Mouse (Mus musculus) embryonic facial prominence, embryonic 12.5 days (tissue): ENCODE results near the gene Ism2. TPM values are rescaled to one million over a fixed set of nuclear protein-coding genes. Genes with fewer than 3 reads are reported as not detected.

Source experiments
- ATAC-seq: fragments of 200-750 bp; cut with Nextera tagmentation; 2 replicates; pipeline ENCODE4 v1.8.0; 2017; ENCODE audit not compliant: insufficient number of reproducible peaks, insufficient read depth, low FRiP score, low TSS enrichment
- H3K27ac ChIP-seq: fragments of 300-500 bp; sonication (generic); 2 replicates; pipeline ENCODE4 v1.5.1; 2016; ENCODE audit warnings: mild to moderate bottlenecking
- H3K27me3 ChIP-seq: fragments of 300-500 bp; sonication (generic); 2 replicates; pipeline ENCODE4 v1.6.1; 2016; ENCODE audit warnings: mild to moderate bottlenecking, moderate library complexity
- H3K36me3 ChIP-seq: fragments of 300-500 bp; sonication (generic); 2 replicates; pipeline ENCODE4 v1.6.1; 2016; ENCODE audit warnings: mild to moderate bottlenecking
- H3K4me1 ChIP-seq: fragments of 300-500 bp; sonication (generic); 2 replicates; pipeline ENCODE4 v1.6.1; 2016
- H3K4me2 ChIP-seq: fragments of 300-500 bp; sonication (generic); replicated peaks from 2 replicates; pipeline ENCODE4 v1.6.1; 2016; ENCODE audit warnings: mild to moderate bottlenecking, moderate library complexity
- H3K4me3 ChIP-seq: fragments of 300-500 bp; sonication (generic); 2 replicates; pipeline ENCODE4 v1.5.1; 2016; ENCODE audit warnings: mild to moderate bottlenecking
- H3K9ac ChIP-seq: fragments of 300-500 bp; sonication (generic); 2 replicates; pipeline ENCODE4 v1.6.1; 2016; ENCODE audit warnings: mild to moderate bottlenecking, moderate library complexity
- H3K9me3 ChIP-seq: fragments of 300-500 bp; sonication (generic); 2 replicates; pipeline ENCODE4 v1.6.1; 2016; ENCODE audit warnings: mild to moderate bottlenecking, moderate library complexity
- WGBS: fragments of 180-500 bp; shearing (Covaris S2); methylation state at CpG from one replicate; pipeline ENCODE4 v1.1.7; 2016; 5-methylcytosine and 5-hydroxymethylcytosine counted together
- polyA plus RNA-seq: library from polyadenylated mRNA; unstranded; fragments of >200 nt; fragmentation: Nextera tagmentation; extraction: Ambion mirVana; gene quantifications from 2 replicates; pipeline ENCODE4 v1.2.1, GENCODE M21; 2016

The Ism2 gene
- 1.0 and 1.4 TPM in 2 replicates for polyA plus RNA-seq

DNA sequence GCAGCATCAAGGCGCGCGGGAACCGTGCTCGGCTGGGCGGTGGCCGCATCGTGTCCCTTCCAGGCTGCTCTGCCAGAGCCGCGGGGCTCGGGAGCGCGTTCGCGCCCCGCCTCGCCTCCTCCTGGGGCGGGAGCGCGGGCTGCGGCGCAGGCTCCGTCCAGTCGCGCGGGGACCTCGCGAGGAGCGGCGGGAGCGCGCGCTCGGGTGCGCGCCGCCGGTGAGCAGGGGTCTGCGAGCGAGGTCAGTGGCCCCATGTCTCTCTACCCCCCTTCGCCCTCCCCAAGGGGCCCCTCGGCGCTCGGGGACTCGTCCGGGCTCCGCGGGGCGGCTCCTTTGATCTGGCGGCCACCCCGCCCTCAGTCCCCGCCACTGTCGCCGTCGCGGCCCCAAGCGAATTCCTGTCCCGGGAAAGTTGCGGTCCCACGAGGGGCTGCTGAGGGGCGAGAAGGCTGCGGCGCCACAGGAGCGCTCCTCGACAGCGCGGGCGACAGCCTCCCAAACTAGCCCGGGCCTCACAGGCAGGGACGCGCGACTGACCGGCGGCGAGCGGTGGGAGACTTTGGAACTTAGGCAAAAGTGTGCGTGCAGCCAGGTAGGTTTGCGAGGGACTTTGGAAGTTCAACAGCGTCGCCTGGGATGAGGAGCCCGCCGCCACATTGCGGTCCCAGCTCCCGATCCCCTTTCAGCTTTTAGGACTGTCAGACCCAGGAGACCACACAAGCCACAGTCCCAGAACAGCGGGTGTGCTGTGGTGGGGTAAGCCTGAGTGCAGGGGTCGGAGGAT is at the start of gene Ism2:
TSS of gene Ism2 (minus strand) at position 49 of the 784 bp plus-strand sequence.
- ATAC-seq: peak; percentile 76; the same call in 1 of the 2 replicates
- Histone ChIP-seq H3K9me3 (no peaks in the 10 kb centered on the region), H3K9ac (peak within 1 kb of the TSS; percentile 74), H3K4me2 (peak within 1 kb of the TSS; percentile 97), H3K27ac (no peak within 1 kb of the TSS), H3K4me3 (peak within 1 kb of the TSS; percentile 77), H3K36me3 (no peaks in the 10 kb centered on the region), H3K4me1 (peaks cover 8% of the 10 kb centered on the region; the same call in 1 of the 2 replicates), H3K27me3 (peaks cover 24% of the 10 kb centered on the region)
- under 1% methylated on average over 86 of the region's 86 CpGs for WGBS

DNA sequence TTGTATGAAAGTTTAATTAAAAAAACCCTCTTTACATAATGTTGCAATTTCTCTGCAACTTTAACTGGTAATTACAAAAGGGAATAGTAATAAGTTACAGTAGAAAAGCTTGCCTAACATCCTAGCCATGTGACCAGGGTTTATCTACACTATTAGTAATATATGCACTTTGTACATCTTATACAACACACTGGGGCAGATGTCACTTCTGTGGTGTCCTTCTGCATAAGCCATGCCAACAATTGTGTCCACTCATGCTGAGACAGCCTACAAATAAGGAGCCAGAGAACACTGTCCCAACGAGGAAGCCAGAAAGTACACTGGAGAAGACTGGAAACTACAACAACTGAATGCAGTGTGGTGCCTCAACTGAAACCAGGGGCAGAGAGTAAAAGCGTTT is 48.5 kb upstream of the Ism2 start:
- Histone ChIP-seq H3K4me1 (no peaks in the 10 kb centered on the region), H3K9ac (no peak overlapping the region), H3K27ac (no peak overlapping the region), H3K4me3 (no peak overlapping the region), H3K9me3 (no peaks in the 10 kb centered on the region), H3K4me2 (no peak overlapping the region), H3K27me3 (no peaks in the 10 kb centered on the region), H3K36me3 (peaks cover 15% of the 10 kb centered on the region; the same call in 1 of the 2 replicates)
- WGBS: 85% methylated on average over 2 of the region's 2 CpGs
- ATAC-seq: no peak

DNA sequence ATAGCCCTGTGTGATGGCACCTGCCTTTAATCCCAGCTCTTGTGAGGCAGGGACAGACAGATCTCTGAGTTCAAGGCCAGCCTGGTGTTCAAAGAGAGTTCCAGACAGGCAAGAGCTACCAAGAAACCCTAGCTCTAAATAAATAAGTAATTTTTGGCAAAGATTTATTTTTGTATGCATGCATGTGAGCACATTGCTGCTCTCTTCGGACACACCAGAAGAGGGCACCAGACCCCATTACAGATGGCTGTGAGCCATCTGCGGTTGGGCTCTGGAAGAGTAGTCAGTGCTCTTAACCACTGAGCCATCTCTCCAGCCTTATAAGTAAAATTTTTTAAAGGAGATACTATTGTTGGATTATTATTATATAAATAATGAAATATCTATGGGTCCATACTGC is 48.0 kb upstream of the Ism2 start:
- no peak overlapping the region for H3K9ac ChIP-seq
- 88% methylated on average over 2 of the region's 2 CpGs for WGBS
- ATAC-seq: no peak

DNA sequence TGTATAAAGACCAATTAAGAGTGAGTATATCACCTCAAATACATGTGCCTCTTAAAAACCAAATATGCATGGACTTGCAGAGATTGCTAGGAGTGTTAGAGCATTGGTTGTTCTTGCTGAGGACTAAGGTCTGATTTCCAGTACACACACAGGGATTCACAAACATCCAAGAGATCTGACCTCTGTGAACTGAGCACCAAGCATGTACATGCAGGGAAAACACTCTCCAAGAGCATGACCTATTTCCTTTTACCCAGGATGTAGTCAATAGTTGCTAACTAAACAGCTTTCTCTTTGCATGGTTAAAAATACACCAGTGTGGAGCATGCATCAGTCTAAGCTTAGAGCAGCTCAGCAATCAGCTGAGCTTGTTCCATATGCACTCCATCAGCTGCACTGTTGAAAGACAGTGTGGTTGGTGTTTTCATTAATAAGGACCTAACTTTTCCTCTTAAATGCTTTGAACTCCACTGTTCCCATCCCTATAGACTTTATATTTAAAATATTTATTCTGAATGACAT is 43.6 kb upstream of the Ism2 start:
- Histone ChIP-seq H3K4me1 (no peaks in the 10 kb centered on the region), H3K27me3 (no peaks in the 10 kb centered on the region), H3K27ac (no peak overlapping the region), H3K4me2 (no peak overlapping the region), H3K36me3 (peaks cover 15% of the 10 kb centered on the region; the same call in 1 of the 2 replicates), H3K9ac (no peak overlapping the region), H3K9me3 (no peaks in the 10 kb centered on the region), H3K4me3 (no peak overlapping the region)
- no peak for ATAC-seq

More for the DNA sequence above, 48.0 kb upstream of the Ism2 start:
- Histone ChIP-seq H3K4me1 (no peaks in the 10 kb centered on the region), H3K4me3 (no peak overlapping the region), H3K36me3 (peaks cover 15% of the 10 kb centered on the region; the same call in 1 of the 2 replicates), H3K27ac (no peak overlapping the region), H3K27me3 (no peaks in the 10 kb centered on the region), H3K4me2 (no peak overlapping the region), H3K9me3 (no peaks in the 10 kb centered on the region)

DNA sequence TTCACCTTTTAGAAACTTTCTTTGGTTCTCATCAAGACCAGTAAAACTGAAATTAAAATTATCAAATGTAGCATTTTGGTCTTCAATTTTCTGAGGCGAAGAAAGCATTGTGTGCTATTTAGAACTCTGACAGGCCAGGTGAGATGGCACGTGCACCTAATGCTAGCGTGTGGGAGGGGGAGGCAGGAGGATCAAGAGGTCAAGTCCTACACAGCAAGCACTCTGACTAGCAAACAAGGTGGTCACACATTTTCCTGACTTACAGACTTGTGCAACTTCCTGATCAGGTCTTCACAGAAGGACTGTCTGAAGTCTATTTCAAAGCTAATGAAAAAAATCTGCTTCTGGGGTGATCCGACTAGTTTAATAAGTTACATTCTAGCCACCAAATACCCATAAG is 38.6 kb upstream of the Ism2 start:
- H3K9me3 ChIP-seq: no peaks in the 10 kb centered on the region
- no peak overlapping the region for H3K9ac ChIP-seq
- no peak for ATAC-seq
- no peak overlapping the region for H3K27ac ChIP-seq
- H3K27me3 ChIP-seq: no peaks in the 10 kb centered on the region
- no peaks in the 10 kb centered on the region for H3K4me1 ChIP-seq
- 0 out of 2 replicates have a peak, but pooled peaks cover 3% of the 10 kb centered on the region for H3K36me3 ChIP-seq
- H3K4me3 ChIP-seq: no peak overlapping the region
- WGBS: 80% methylated on average over 4 of the region's 4 CpGs
- no peak overlapping the region for H3K4me2 ChIP-seq

DNA sequence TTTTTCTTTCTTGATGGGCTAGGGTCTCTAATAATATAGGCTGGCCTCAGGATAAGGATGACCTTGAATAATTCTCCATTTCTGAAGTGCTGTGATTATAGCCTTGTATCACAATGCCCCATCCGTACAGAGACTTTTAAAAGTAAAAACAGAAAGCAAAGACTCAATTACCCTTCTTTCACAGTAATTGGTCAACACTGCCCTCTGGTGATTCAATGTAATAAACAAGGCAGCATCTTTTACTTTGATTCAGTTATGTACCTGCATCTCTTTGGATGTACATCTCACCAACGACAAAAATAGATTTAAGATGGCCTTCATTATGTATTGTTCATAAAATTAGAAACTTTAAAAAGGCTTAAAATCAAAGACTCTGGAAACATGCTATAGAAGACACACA is 35.4 kb upstream of the Ism2 start:
- H3K4me3 ChIP-seq: no peak overlapping the region
- 0 out of 2 replicates have a peak, but pooled peaks cover 3% of the 10 kb centered on the region for H3K36me3 ChIP-seq
- no peaks in the 10 kb centered on the region for H3K27me3 ChIP-seq
- H3K4me2 ChIP-seq: no peak overlapping the region
- H3K4me1 ChIP-seq: no peaks in the 10 kb centered on the region
- no peaks in the 10 kb centered on the region for H3K9me3 ChIP-seq
- no peak overlapping the region for H3K27ac ChIP-seq
- WGBS: 44% methylated on average over 2 of the region's 2 CpGs
- H3K9ac ChIP-seq: no peak overlapping the region
- ATAC-seq: no peak

DNA sequence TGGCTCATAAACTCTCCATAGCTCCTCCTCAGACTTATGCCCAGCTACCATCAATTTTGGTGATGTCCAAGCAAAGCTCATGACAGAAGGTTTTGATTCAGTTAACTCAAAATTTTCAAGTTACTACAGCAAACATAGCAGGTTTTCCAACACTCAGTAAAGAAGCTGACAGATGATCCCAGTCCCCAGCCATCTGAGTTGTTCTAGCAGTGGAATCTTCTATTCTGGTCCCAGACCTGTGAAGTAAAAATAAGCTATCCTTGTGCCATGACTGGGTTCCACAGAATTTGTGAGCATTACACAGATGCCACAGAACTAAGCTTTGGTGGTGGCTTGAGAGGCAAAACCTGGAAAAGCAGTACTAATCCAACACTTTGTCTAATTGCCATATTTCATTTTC is 34.3 kb upstream of the Ism2 start:
- Histone ChIP-seq H3K4me2 (no peak overlapping the region), H3K4me1 (no peaks in the 10 kb centered on the region), H3K27ac (no peak overlapping the region), H3K36me3 (0 out of 2 replicates have a peak, but pooled peaks cover 3% of the 10 kb centered on the region), H3K27me3 (no peaks in the 10 kb centered on the region), H3K4me3 (no peak overlapping the region), H3K9ac (no peak overlapping the region), H3K9me3 (no peaks in the 10 kb centered on the region)
- ATAC-seq: no peak

DNA sequence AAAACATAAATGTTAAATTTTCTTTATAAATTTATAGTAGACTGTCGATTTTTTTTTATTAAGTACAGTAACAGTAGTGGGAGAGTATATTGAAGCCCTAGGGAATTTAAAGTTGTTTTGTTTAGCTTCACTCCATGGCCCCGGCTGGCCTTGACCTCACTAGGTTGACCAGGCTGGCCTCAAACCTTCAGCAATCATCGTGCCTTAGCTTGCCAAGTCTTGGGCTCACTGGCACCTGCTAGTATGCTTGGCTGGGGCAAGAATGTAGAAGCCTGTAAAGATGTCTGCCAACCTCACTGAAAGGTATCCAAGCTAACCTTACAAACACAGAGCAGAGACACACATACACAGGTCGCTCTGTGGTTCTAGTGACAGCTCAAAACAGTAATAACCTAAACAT is 33.0 kb upstream of the Ism2 start:
- H3K4me3 ChIP-seq: no peak overlapping the region
- ATAC-seq: no peak
- H3K9ac ChIP-seq: no peak overlapping the region
- 0 out of 2 replicates have a peak, but pooled peaks cover 3% of the 10 kb centered on the region for H3K36me3 ChIP-seq
- no peak overlapping the region for H3K4me2 ChIP-seq
- no peak overlapping the region for H3K27ac ChIP-seq
- H3K4me1 ChIP-seq: 0 out of 2 replicates have a peak, but pooled peaks cover 4% of the 10 kb centered on the region
- no peaks in the 10 kb centered on the region for H3K9me3 ChIP-seq
- WGBS: 72% methylated on average over 4 of the region's 4 CpGs
- H3K27me3 ChIP-seq: no peaks in the 10 kb centered on the region

DNA sequence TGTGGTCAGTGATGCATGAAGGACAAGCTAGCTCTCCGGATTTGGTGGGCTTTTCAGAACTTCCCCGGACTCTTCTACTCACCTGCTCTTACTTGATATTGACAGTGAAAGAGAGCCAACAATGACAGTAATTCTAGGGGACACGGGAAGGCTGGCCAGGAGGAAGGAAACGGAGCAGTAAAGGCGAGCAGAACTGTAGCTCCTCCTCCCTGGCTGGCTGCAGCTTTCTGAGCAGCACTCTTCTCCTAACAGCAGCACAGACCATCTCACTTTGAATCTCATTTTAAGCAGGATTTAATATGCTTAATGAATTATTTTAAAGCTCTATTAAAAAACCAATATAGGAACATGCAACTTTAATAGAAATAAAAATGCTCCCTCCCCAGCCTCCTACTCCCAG is 32.4 kb upstream of the Ism2 start:
- Histone ChIP-seq H3K36me3 (0 out of 2 replicates have a peak, but pooled peaks cover 3% of the 10 kb centered on the region), H3K27ac (no peak overlapping the region), H3K4me2 (no peak overlapping the region), H3K9ac (no peak overlapping the region), H3K27me3 (no peaks in the 10 kb centered on the region), H3K4me1 (0 out of 2 replicates have a peak, but pooled peaks cover 4% of the 10 kb centered on the region), H3K9me3 (no peaks in the 10 kb centered on the region), H3K4me3 (no peak overlapping the region)
- WGBS: 49% methylated on average over 5 of the region's 5 CpGs
- ATAC-seq: no peak

DNA sequence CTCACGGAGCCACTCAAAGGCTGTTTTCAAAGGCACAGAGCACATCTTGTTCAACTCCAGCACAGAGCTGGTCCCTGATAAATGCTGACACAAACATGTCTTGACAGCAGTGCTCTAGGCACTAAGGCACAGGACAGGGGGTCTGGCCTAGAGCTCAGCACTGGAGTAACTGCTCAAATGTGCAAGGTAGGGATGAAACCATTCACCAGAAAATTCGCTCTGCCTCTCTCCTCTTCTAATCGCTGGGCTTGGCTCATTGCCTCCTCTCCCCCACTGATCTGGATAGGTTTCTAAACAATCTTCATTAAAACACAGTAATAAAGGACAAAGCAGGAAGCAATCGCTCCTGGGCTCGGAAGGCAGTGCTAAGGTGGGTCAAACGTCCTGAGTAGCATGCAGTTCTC is 31.6 kb upstream of the Ism2 start:
- 0 out of 2 replicates have a peak, but pooled peaks cover 3% of the 10 kb centered on the region for H3K36me3 ChIP-seq
- no peaks in the 10 kb centered on the region for H3K27me3 ChIP-seq
- H3K4me3 ChIP-seq: no peak overlapping the region
- no peaks in the 10 kb centered on the region for H3K9me3 ChIP-seq
- H3K27ac ChIP-seq: no peak overlapping the region
- H3K9ac ChIP-seq: no peak overlapping the region
- WGBS: 58% methylated on average over 6 of the region's 6 CpGs
- H3K4me2 ChIP-seq: no peak overlapping the region
- H3K4me1 ChIP-seq: 0 out of 2 replicates have a peak, but pooled peaks cover 4% of the 10 kb centered on the region
- no peak for ATAC-seq

DNA sequence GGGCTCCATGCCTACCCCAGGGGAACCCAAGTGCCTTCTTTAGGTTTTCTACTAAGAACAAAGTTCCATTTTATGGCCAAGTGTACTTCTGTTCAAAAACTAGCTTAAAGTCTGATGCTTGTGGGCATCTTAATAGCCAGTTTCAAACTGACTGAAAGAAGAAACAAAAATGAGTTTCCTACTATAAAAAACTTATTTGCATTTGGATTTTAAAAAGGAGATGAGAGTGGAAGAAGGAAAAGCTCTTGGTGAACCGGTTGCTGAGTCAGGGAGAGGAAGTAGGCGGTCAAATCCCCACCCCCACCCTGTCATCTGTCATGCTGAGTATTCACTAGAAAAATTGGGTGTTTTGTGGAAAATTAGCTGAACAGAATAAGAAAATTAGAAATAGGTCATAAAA is 30.7 kb upstream of the Ism2 start:
- no peak for ATAC-seq

DNA sequence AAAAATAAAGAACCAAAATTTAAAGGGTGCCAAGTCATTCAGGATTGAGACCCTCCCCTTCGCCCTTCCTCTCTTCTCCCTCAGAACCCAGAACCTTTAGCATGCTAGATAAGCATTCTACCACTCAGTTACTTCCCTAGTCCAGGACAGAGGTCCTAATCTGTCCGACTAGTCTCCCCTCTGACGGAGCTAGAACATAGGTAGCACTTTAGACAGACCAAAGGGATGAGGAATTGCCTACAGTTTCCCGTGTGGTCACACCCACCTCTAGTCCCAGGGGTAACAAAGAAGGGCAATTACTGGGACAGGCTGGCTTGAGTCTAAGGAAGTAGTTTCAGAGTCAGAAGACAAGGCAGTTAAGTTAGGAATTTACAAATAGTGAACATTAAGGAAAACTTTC is 28.5 kb upstream of the Ism2 start:
- H3K4me3 ChIP-seq: no peak overlapping the region
- no peak overlapping the region for H3K4me2 ChIP-seq
- ATAC-seq: no peak
- no peaks in the 10 kb centered on the region for H3K9me3 ChIP-seq
- H3K36me3 ChIP-seq: no peaks in the 10 kb centered on the region
- no peak overlapping the region for H3K9ac ChIP-seq
- H3K27ac ChIP-seq: no peak overlapping the region
- 0 out of 2 replicates have a peak, but pooled peaks cover 4% of the 10 kb centered on the region for H3K4me1 ChIP-seq
- 36% methylated on average over 4 of the region's 4 CpGs for WGBS
- no peaks in the 10 kb centered on the region for H3K27me3 ChIP-seq

More for the DNA sequence above, 30.7 kb upstream of the Ism2 start:
- no peaks in the 10 kb centered on the region for H3K9me3 ChIP-seq
- H3K4me1 ChIP-seq: 0 out of 2 replicates have a peak, but pooled peaks cover 4% of the 10 kb centered on the region
- H3K27ac ChIP-seq: no peak overlapping the region
- H3K4me2 ChIP-seq: no peak overlapping the region
- H3K4me3 ChIP-seq: no peak overlapping the region
- WGBS: 43% methylated on average over 2 of the region's 2 CpGs
- H3K36me3 ChIP-seq: no peaks in the 10 kb centered on the region
- H3K27me3 ChIP-seq: no peaks in the 10 kb centered on the region
- no peak overlapping the region for H3K9ac ChIP-seq
